Mouse (Mus musculus) G1E (cell line): Measurements from ENCODE around the gene Arsg. TPM values are rescaled to one million over a fixed set of nuclear protein-coding genes. Genes with fewer than 3 reads are reported as not detected.

ENCODE experiments used
- ATAC-seq: 2 replicates; pipeline ENCODE4 v1.8.0; 2016; ENCODE audit warnings: mild to moderate bottlenecking; ENCODE audit not compliant: insufficient number of reproducible peaks, poor library complexity, low FRiP score, severe bottlenecking; ENCODE audit errors: extremely low read depth
- DNase-seq: peaks from one replicate; pipeline ENCODE4 v3.0.0; 2012; ENCODE audit warnings: low spot score
- H3K27me3 ChIP-seq: 2 replicates; pipeline ENCODE4 v1.6.1; 2012; ENCODE audit warnings: mild to moderate bottlenecking, low read length, inconsistent platforms; ENCODE audit not compliant: insufficient read depth
- H3K36me3 ChIP-seq: replicated peaks from 2 replicates; pipeline ENCODE3; 2012; ENCODE audit warnings: mild to moderate bottlenecking, inconsistent platforms
- H3K4me1 ChIP-seq: 2 replicates; pipeline ENCODE4 v1.6.1; 2012; ENCODE audit warnings: low read depth, low read length, inconsistent platforms, mixed read lengths; ENCODE audit not compliant: insufficient read depth
- H3K4me3 ChIP-seq: 2 replicates; pipeline ENCODE4 v1.5.1; 2012; ENCODE audit warnings: low read depth, mild to moderate bottlenecking, inconsistent platforms, low read length, moderate library complexity, mixed read lengths
- H3K9me3 ChIP-seq: replicated peaks from 2 replicates; pipeline ENCODE4 v1.6.1; 2012; ENCODE audit warnings: inconsistent platforms
- CTCF ChIP-seq: IDR thresholded peaks from 2 replicates; pipeline ENCODE4 v1.5.1; 2012; ENCODE audit warnings: low read depth, low read length, inconsistent platforms, mixed read lengths
- GATA1 ChIP-seq: IDR thresholded peaks from 2 replicates; pipeline ENCODE4 v1.6.1; 2012; ENCODE audit warnings: borderline replicate concordance, low read length, inconsistent platforms, mixed read lengths
- GATA2 ChIP-seq: IDR thresholded peaks from 2 replicates; pipeline ENCODE4 v1.6.1; 2012; ENCODE audit warnings: low read depth, low read length, inconsistent platforms, borderline replicate concordance
- POLR2AphosphoS5 ChIP-seq: IDR thresholded peaks from 2 replicates; pipeline ENCODE4 v1.6.1; 2012; ENCODE audit warnings: low read depth, low read length, inconsistent platforms; ENCODE audit not compliant: insufficient replicate concordance
- TAL1 ChIP-seq: conservative IDR thresholded peaks from 2 replicates; pipeline ENCODE4 v1.6.1; 2012; ENCODE audit warnings: low read depth, low read length, inconsistent platforms, mixed read lengths
- polyA plus RNA-seq: library from polyadenylated mRNA; stranded (reverse); fragments of >175 nt; gene quantifications from 2 replicates; pipeline ENCODE4 v1.2.3, GENCODE M21; 2012
- total RNA-seq, 2 experiments: library from RNA; stranded (forward) in 1 of 2; stranded (reverse) in 1 of 2; fragments of 200-1000 nt in 1 of 2; fragments of >200 nt in 1 of 2; fragmentation: Nextera tagmentation in 1 of 2; gene quantifications; 2 replicates each; pipeline ENCODE4 v1.2.3; 2014 to 2017

Gene Arsg
- total and polyA plus RNA-seq, 3 experiments: 1.0 to 6.1 (median 2.0) TPM

GRCm38 (mm10) chr11:109574604-109575003 is 101.4 kb downstream of the Arsg start:
- Histone ChIP-seq H3K36me3 (peaks cover 42% of the 10 kb centered on the region), H3K27me3 (no peaks in the 10 kb centered on the region), H3K9me3 (no peaks in the 10 kb centered on the region), H3K4me3 (no peak overlapping the region), H3K4me1 (peaks cover 65% of the 10 kb centered on the region)
- DNase-seq (no peak), ATAC-seq (no peak)
- TF ChIP-seq GATA2 (no peak), TAL1 (no peak), POLR2AphosphoS5 (no peak), CTCF (no peak), GATA1 (no peak)

- Histone ChIP-seq H3K27me3 (no peaks in the 10 kb centered on the region), H3K4me1 (peaks cover 55% of the 10 kb centered on the region), H3K36me3 (peaks cover 52% of the 10 kb centered on the region), H3K4me3 (no peak overlapping the region), H3K9me3 (no peaks in the 10 kb centered on the region)
- no peak for TF ChIP-seq TAL1
- no peak for TF ChIP-seq GATA2
- no peak for TF ChIP-seq POLR2AphosphoS5
- no peak for TF ChIP-seq CTCF
- no peak for TF ChIP-seq GATA1
- no peak for DNase-seq
- ATAC-seq: no peak
These were observed 102.7 kb downstream of the Arsg start for GRCm38 (mm10) chr11:109575832-109576231.

GRCm38 (mm10) chr11:109578536-109578935 is 105.4 kb downstream of the Arsg start:
- H3K9me3 ChIP-seq: no peaks in the 10 kb centered on the region
- no peak for DNase-seq
- no peak overlapping the region for H3K4me3 ChIP-seq
- peaks cover 65% of the 10 kb centered on the region for H3K4me1 ChIP-seq
- TF ChIP-seq TAL1: no peak
- no peak for TF ChIP-seq GATA1
- TF ChIP-seq POLR2AphosphoS5: no peak
- no peak for TF ChIP-seq GATA2
- TF ChIP-seq CTCF: no peak
- H3K36me3 ChIP-seq: peaks cover 63% of the 10 kb centered on the region
- no peak for ATAC-seq
- no peaks in the 10 kb centered on the region for H3K27me3 ChIP-seq

GRCm38 (mm10) chr11:109579999-109580398 is 106.8 kb downstream of the Arsg start:
- DNase-seq (no peak), ATAC-seq (no peak)
- Histone ChIP-seq H3K36me3 (peaks cover 62% of the 10 kb centered on the region), H3K9me3 (no peaks in the 10 kb centered on the region), H3K27me3 (no peaks in the 10 kb centered on the region), H3K4me3 (no peak overlapping the region), H3K4me1 (peaks cover 68% of the 10 kb centered on the region)
- TF ChIP-seq GATA1 (no peak), TAL1 (no peak), GATA2 (no peak), POLR2AphosphoS5 (no peak), CTCF (no peak)

- Histone ChIP-seq H3K27me3 (no peaks in the 10 kb centered on the region), H3K9me3 (no peaks in the 10 kb centered on the region), H3K4me1 (peaks cover 74% of the 10 kb centered on the region), H3K36me3 (peaks cover 42% of the 10 kb centered on the region), H3K4me3 (peak overlapping the region; percentile 42; the same call in 1 of the 2 replicates)
- DNase-seq: peak; percentile 57
- peak; percentile 52 for ATAC-seq
- TF ChIP-seq CTCF (peak; percentile 88), GATA2 (no peak), TAL1 (peak; percentile 38; the same call in 1 of the 2 replicates)
These were observed 110.8 kb downstream of the Arsg start for GRCm38 (mm10) chr11:109583986-109584385.

- Histone ChIP-seq H3K36me3 (peaks cover 41% of the 10 kb centered on the region), H3K4me1 (peaks cover 82% of the 10 kb centered on the region), H3K27me3 (no peaks in the 10 kb centered on the region), H3K9me3 (no peaks in the 10 kb centered on the region), H3K4me3 (no peak overlapping the region; the same call in 1 of the 2 replicates)
- ATAC-seq: peak; percentile 15; the same call in 1 of the 2 replicates
- TF ChIP-seq CTCF: peak; percentile 93
- TF ChIP-seq TAL1: no peak
- DNase-seq: peak; percentile 41
These were observed 111.9 kb downstream of the Arsg start for GRCm38 (mm10) chr11:109584843-109585713.
